Mouse (Mus musculus) liver, embryonic 12.5 days (tissue): ENCODE measurements at regions not wholly inside any gene's neighbourhood (a gene's known extent, or its start where the extent isn't known, plus 50 kb on each side); places are given as distances from the start of the nearest gene placed in this dataset.
"Not testable (repeated sequence)": the region's sequence is repeated elsewhere in the genome, so short reads cannot be mapped to it uniquely, and the experiment has no call there.

ENCODE experiments used
- ATAC-seq: fragments of 200-750 bp; cut with Nextera tagmentation; 2 replicates; pipeline ENCODE4 v1.8.0; 2017; ENCODE audit warnings: moderate number of reproducible peaks, mild to moderate bottlenecking, moderate library complexity
- H3K27ac ChIP-seq: fragments of 300-500 bp; sonication (generic); 2 replicates; pipeline ENCODE4 v1.5.1; 2016; ENCODE audit warnings: mild to moderate bottlenecking
- H3K27me3 ChIP-seq: fragments of 300-500 bp; sonication (generic); replicated peaks from 2 replicates; pipeline ENCODE4 v1.6.1; 2016; ENCODE audit warnings: mild to moderate bottlenecking, moderate library complexity
- H3K36me3 ChIP-seq: fragments of 300-500 bp; sonication (generic); 2 replicates; pipeline ENCODE4 v1.6.1; 2016; ENCODE audit warnings: mild to moderate bottlenecking, moderate library complexity
- H3K4me1 ChIP-seq: fragments of 300-500 bp; sonication (generic); 2 replicates; pipeline ENCODE4 v1.6.1; 2016
- H3K4me2 ChIP-seq: fragments of 300-500 bp; sonication (generic); 2 replicates; pipeline ENCODE4 v1.6.1; 2016; ENCODE audit warnings: mild to moderate bottlenecking, moderate library complexity
- H3K4me3 ChIP-seq: fragments of 300-500 bp; sonication (generic); 2 replicates; pipeline ENCODE4 v1.5.1; 2016; ENCODE audit warnings: mild to moderate bottlenecking, moderate library complexity
- H3K9ac ChIP-seq: fragments of 300-500 bp; sonication (generic); 2 replicates; pipeline ENCODE4 v1.6.1; 2016; ENCODE audit warnings: mild to moderate bottlenecking, moderate library complexity
- H3K9me3 ChIP-seq: fragments of 300-500 bp; sonication (generic); replicated peaks from 2 replicates; pipeline ENCODE4 v1.6.1; 2016; ENCODE audit warnings: mild to moderate bottlenecking, moderate library complexity
- WGBS: fragments of 180-500 bp; shearing (Covaris S2); methylation state at CpG from one replicate; pipeline ENCODE4 v1.1.7; 2016; ENCODE audit not compliant: insufficient replicate concordance; 5-methylcytosine and 5-hydroxymethylcytosine counted together

GRCm38 (mm10) chr13:89375526-89376474 lies 163.8 kb upstream of the Hapln1 start:
- Histone ChIP-seq H3K4me2 (no peak overlapping the region), H3K27ac (no peak overlapping the region), H3K27me3 (no peaks in the 10 kb centered on the region), H3K4me3 (no peak overlapping the region), H3K36me3 (no peaks in the 10 kb centered on the region), H3K9me3 (no peaks in the 10 kb centered on the region), H3K4me1 (no peaks in the 10 kb centered on the region), H3K9ac (no peak overlapping the region)
- no peak for ATAC-seq
- whole genome bisulfite sequencing, result 75% methylated on average over 4 of the region's 4 CpGs

GRCm38 (mm10) chr13:89378365-89378764 lies 161.2 kb upstream of the Hapln1 start:
- H3K27me3 ChIP-seq, result no peaks in the 10 kb centered on the region
- no peak overlapping the region for H3K27ac ChIP-seq
- H3K4me3 ChIP-seq, result no peak overlapping the region
- no peaks in the 10 kb centered on the region for H3K4me1 ChIP-seq
- ATAC-seq, result no peak
- H3K9ac ChIP-seq, result no peak overlapping the region
- 80% methylated on average over 4 of the region's 4 CpGs for WGBS
- no peaks in the 10 kb centered on the region for H3K9me3 ChIP-seq
- no peak overlapping the region for H3K4me2 ChIP-seq
- H3K36me3 ChIP-seq, result no peaks in the 10 kb centered on the region

GRCm38 (mm10) chr13:89383619-89384190 lies 155.9 kb upstream of the Hapln1 start:
- 82% methylated on average over 16 of the region's 16 CpGs for WGBS
- H3K4me3 ChIP-seq, H3K27me3 ChIP-seq, H3K9ac ChIP-seq, H3K4me2 ChIP-seq, ATAC-seq, H3K4me1 ChIP-seq, H3K36me3 ChIP-seq, H3K27ac ChIP-seq, H3K9me3 ChIP-seq: not testable (repeated sequence)

- Histone ChIP-seq H3K4me1 (no peaks in the 10 kb centered on the region; the same call in 1 of the 2 replicates), H3K27me3 (no peaks in the 10 kb centered on the region), H3K36me3 (no peaks in the 10 kb centered on the region), H3K9ac (no peak overlapping the region), H3K9me3 (no peaks in the 10 kb centered on the region), H3K4me2 (no peak overlapping the region), H3K27ac (no peak overlapping the region), H3K4me3 (no peak overlapping the region)
- no peak for ATAC-seq
- 74% methylated on average over 11 of the region's 11 CpGs for WGBS
Measured at GRCm38 (mm10) chr13:89384598-89385145, 154.9 kb upstream of the Hapln1 start.

GRCm38 (mm10) chr13:89387416-89387815 lies 152.2 kb upstream of the Hapln1 start:
- WGBS, result 45% methylated on average over 1 of the region's 1 CpGs
- Histone ChIP-seq H3K9me3 (no peaks in the 10 kb centered on the region), H3K27me3 (no peaks in the 10 kb centered on the region), H3K36me3 (no peaks in the 10 kb centered on the region), H3K4me2 (no peak overlapping the region), H3K4me1 (no peaks in the 10 kb centered on the region; the same call in 1 of the 2 replicates), H3K9ac (no peak overlapping the region), H3K27ac (no peak overlapping the region), H3K4me3 (no peak overlapping the region)
- no peak for ATAC-seq

GRCm38 (mm10) chr13:89389149-89389548 lies 150.4 kb upstream of the Hapln1 start:
- Histone ChIP-seq H3K27ac (no peak overlapping the region), H3K4me3 (no peak overlapping the region), H3K36me3 (no peaks in the 10 kb centered on the region), H3K27me3 (no peaks in the 10 kb centered on the region), H3K9me3 (no peaks in the 10 kb centered on the region), H3K9ac (no peak overlapping the region), H3K4me1 (no peaks in the 10 kb centered on the region; the same call in 1 of the 2 replicates), H3K4me2 (no peak overlapping the region)
- no peak for ATAC-seq
- 13% methylated on average over 1 of the region's 1 CpGs for WGBS

- no peak overlapping the region for H3K27ac ChIP-seq
- ATAC-seq, result no peak
- 52% methylated on average over 5 of the region's 5 CpGs for WGBS
- no peaks in the 10 kb centered on the region for H3K27me3 ChIP-seq
- no peaks in the 10 kb centered on the region for H3K36me3 ChIP-seq
- H3K4me3 ChIP-seq, result no peak overlapping the region
- H3K9me3 ChIP-seq, result no peaks in the 10 kb centered on the region
- no peak overlapping the region for H3K9ac ChIP-seq
- H3K4me1 ChIP-seq, result no peaks in the 10 kb centered on the region
- H3K4me2 ChIP-seq, result no peak overlapping the region
Measured at GRCm38 (mm10) chr13:89394717-89395344, 144.8 kb upstream of the Hapln1 start.

- peaks cover under 1% of the 10 kb centered on the region; the same call in 1 of the 2 replicates for H3K4me1 ChIP-seq
- no peak overlapping the region for H3K4me3 ChIP-seq
- 47% methylated on average over 3 of the region's 3 CpGs for WGBS
- no peaks in the 10 kb centered on the region for H3K9me3 ChIP-seq
- no peak overlapping the region for H3K4me2 ChIP-seq
- H3K36me3 ChIP-seq, result no peaks in the 10 kb centered on the region
- no peak overlapping the region for H3K9ac ChIP-seq
- no peak for ATAC-seq
- H3K27ac ChIP-seq, result no peak overlapping the region
- no peaks in the 10 kb centered on the region for H3K27me3 ChIP-seq
Measured at GRCm38 (mm10) chr13:89395851-89396250, 143.7 kb upstream of the Hapln1 start.

- ATAC-seq, result peak; percentile 63
- Histone ChIP-seq H3K9ac (no peak overlapping the region), H3K27ac (no peak overlapping the region)
Measured at GRCm38 (mm10) chr13:89401084-89401671, 138.4 kb upstream of the Hapln1 start.

GRCm38 (mm10) chr13:89410504-89410903 lies 129.1 kb upstream of the Hapln1 start:
- H3K27ac ChIP-seq, result no peak overlapping the region
- no peaks in the 10 kb centered on the region for H3K4me1 ChIP-seq
- H3K9me3 ChIP-seq, result no peaks in the 10 kb centered on the region
- no peak for ATAC-seq
- H3K4me3 ChIP-seq, result no peak overlapping the region
- H3K36me3 ChIP-seq, result no peaks in the 10 kb centered on the region
- 80% methylated on average over 2 of the region's 2 CpGs for WGBS
- H3K27me3 ChIP-seq, result no peaks in the 10 kb centered on the region
- no peak overlapping the region for H3K9ac ChIP-seq
- H3K4me2 ChIP-seq, result no peak overlapping the region

More at GRCm38 (mm10) chr13:89401084-89401671, 138.4 kb upstream of the Hapln1 start:
- peaks cover 7% of the 10 kb centered on the region for H3K4me1 ChIP-seq
- no peak overlapping the region for H3K4me2 ChIP-seq
- H3K36me3 ChIP-seq, result no peaks in the 10 kb centered on the region
- H3K4me3 ChIP-seq, result no peak overlapping the region
- no peaks in the 10 kb centered on the region for H3K27me3 ChIP-seq
- 18% methylated on average over 5 of the region's 5 CpGs for WGBS
- H3K9me3 ChIP-seq, result no peaks in the 10 kb centered on the region

GRCm38 (mm10) chr13:89412768-89413487 lies 126.7 kb upstream of the Hapln1 start:
- no peak overlapping the region for H3K27ac ChIP-seq
- H3K4me1 ChIP-seq, result no peaks in the 10 kb centered on the region
- H3K9me3 ChIP-seq, result no peaks in the 10 kb centered on the region
- 82% methylated on average over 1 of the region's 1 CpGs for WGBS
- H3K9ac ChIP-seq, result no peak overlapping the region
- no peak overlapping the region for H3K4me3 ChIP-seq
- H3K27me3 ChIP-seq, result no peaks in the 10 kb centered on the region
- no peaks in the 10 kb centered on the region for H3K36me3 ChIP-seq
- no peak for ATAC-seq
- no peak overlapping the region for H3K4me2 ChIP-seq
